Mouse (Mus musculus) forebrain, embryonic 12.5 days (tissue): ENCODE results near the gene Sumf2. TPM values are rescaled to one million over a fixed set of nuclear protein-coding genes. Genes with fewer than 3 reads are reported as not detected.

ENCODE experiments used
- ATAC-seq: fragments of 200-750 bp; cut with Nextera tagmentation; 2 replicates; pipeline ENCODE4 v1.8.0; 2017; ENCODE audit warnings: moderate TSS enrichment; ENCODE audit not compliant: low FRiP score
- H3K27ac ChIP-seq: fragments of 300-500 bp; sonication (generic); 2 replicates; pipeline ENCODE4 v1.5.1; 2016; ENCODE audit warnings: mild to moderate bottlenecking
- H3K27me3 ChIP-seq: fragments of 300-500 bp; sonication (generic); 2 replicates; pipeline ENCODE4 v1.6.1; 2016; ENCODE audit warnings: mild to moderate bottlenecking
- H3K36me3 ChIP-seq: fragments of 300-500 bp; sonication (generic); replicated peaks from 2 replicates; pipeline ENCODE4 v1.6.1; 2016; ENCODE audit warnings: mild to moderate bottlenecking
- H3K4me1 ChIP-seq: fragments of 300-500 bp; sonication (generic); 2 replicates; pipeline ENCODE4 v1.6.1; 2016
- H3K4me2 ChIP-seq: fragments of 300-500 bp; sonication (generic); 2 replicates; pipeline ENCODE4 v1.6.1; 2016; ENCODE audit warnings: mild to moderate bottlenecking, moderate library complexity
- H3K4me3 ChIP-seq: fragments of 300-500 bp; sonication (generic); replicated peaks from 2 replicates; pipeline ENCODE4 v1.5.1; 2016; ENCODE audit warnings: mild to moderate bottlenecking
- H3K9ac ChIP-seq: fragments of 300-500 bp; sonication (generic); 2 replicates; pipeline ENCODE4 v1.6.1; 2016; ENCODE audit warnings: mild to moderate bottlenecking
- H3K9me3 ChIP-seq: fragments of 300-500 bp; sonication (generic); 2 replicates; pipeline ENCODE4 v1.6.1; 2016
- WGBS: fragments of 180-500 bp; shearing (Covaris S2); methylation state at CpG from one replicate; pipeline ENCODE4 v1.1.7; 2016; 5-methylcytosine and 5-hydroxymethylcytosine counted together
- polyA plus RNA-seq: library from polyadenylated mRNA; unstranded; fragments of >200 nt; fragmentation: Nextera tagmentation; extraction: Ambion mirVana; gene quantifications from 2 replicates; pipeline ENCODE4 v1.2.1, GENCODE M21; 2016

The Sumf2 gene
- polyA plus RNA-seq, 1 experiment from 2014 or later, result 49.2 TPM

DNA sequence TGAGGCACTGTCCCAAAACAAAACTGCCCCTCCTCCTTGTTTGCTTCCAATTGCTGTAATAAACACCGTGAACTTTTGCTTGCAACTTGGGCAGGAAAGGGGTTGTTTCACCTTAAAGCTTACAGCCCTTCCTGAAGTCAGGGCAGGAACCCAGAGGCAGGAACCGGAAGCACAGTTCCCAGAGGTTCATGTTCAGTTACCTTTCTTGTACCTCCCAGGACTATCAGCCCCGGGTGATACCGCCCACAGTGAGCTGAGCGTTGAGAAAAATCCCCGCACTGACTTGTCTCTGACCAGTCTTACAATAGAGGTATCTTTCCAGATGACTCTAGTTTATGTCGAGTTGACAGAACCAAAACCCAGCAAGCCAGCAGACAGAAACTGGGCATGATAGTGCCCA is 62.8 kb downstream of the Sumf2 start:
- Histone ChIP-seq H3K9ac (no peak overlapping the region), H3K4me3 (no peak overlapping the region), H3K27me3 (no peaks in the 10 kb centered on the region), H3K9me3 (no peaks in the 10 kb centered on the region), H3K4me2 (0 out of 2 replicates have a peak overlapping the region, but pooled peaks have one; percentile 67), H3K27ac (no peak overlapping the region), H3K4me1 (peaks cover 7% of the 10 kb centered on the region; the same call in 1 of the 2 replicates), H3K36me3 (no peaks in the 10 kb centered on the region)
- no peak for ATAC-seq
- 88% methylated on average over 7 of the region's 7 CpGs for WGBS

Other genes with a start within 250 kb of the Sumf2 start
- 5.6 and 6.3 TPM in 2 replicates for gene Zfp11, start 176.9 kb upstream of the Sumf2 start, polyA plus RNA-seq
- gene Sept14, start 138.5 kb upstream of the Sumf2 start, polyA plus RNA-seq, result not detected in 2 replicates
- gene Mrps17, start 131.5 kb upstream of the Sumf2 start, polyA plus RNA-seq, result 160 and 166 TPM in 2 replicates
- 79.0 and 83.1 TPM in 2 replicates for gene Nipsnap2, start 121.9 kb upstream of the Sumf2 start, polyA plus RNA-seq
- 42.8 and 47.3 TPM in 2 replicates for gene Psph, start 59.5 kb upstream of the Sumf2 start, polyA plus RNA-seq
- gene Chchd2, start 40.5 kb downstream of the Sumf2 start, polyA plus RNA-seq, result 756 and 796 TPM in 2 replicates
- 6.2 and 7.0 TPM in 2 replicates for gene Zbed5, start 48.7 kb downstream of the Sumf2 start, polyA plus RNA-seq
- 0.23 and 0.32 TPM in 2 replicates for gene Phkg1, start 51.6 kb downstream of the Sumf2 start, polyA plus RNA-seq
- gene Nupr1l, start 61.6 kb downstream of the Sumf2 start, polyA plus RNA-seq, result 6.2 and 6.9 TPM in 2 replicates
- gene Vkorc1l1, start 95.0 kb downstream of the Sumf2 start, polyA plus RNA-seq, result 41.2 and 41.3 TPM in 2 replicates
- gene Gusb, start 156.1 kb downstream of the Sumf2 start, polyA plus RNA-seq, result 17.1 and 20.6 TPM in 2 replicates
- 20.9 and 23.5 TPM in 2 replicates for gene Asl, start 182.3 kb downstream of the Sumf2 start, polyA plus RNA-seq
- 54.0 and 55.8 TPM in 2 replicates for gene Crcp, start 182.3 kb downstream of the Sumf2 start, polyA plus RNA-seq
- 55.1 and 56.5 TPM in 2 replicates for gene Tpst1, start 226.3 kb downstream of the Sumf2 start, polyA plus RNA-seq